Mouse (Mus musculus) intestine, embryonic 14.5 days (tissue): ENCODE results near the gene Rasgef1a. TPM values are rescaled to one million over a fixed set of nuclear protein-coding genes. Genes with fewer than 3 reads are reported as not detected.

ENCODE experiments used
- ATAC-seq: fragments of 200-750 bp; cut with Nextera tagmentation; replicated peaks from 2 replicates; pipeline ENCODE4 v1.8.0; 2017; ENCODE audit warnings: low read depth, moderate number of reproducible peaks, moderate TSS enrichment, moderate library complexity; ENCODE audit not compliant: low FRiP score, low TSS enrichment
- DNase-seq: peaks from one replicate; pipeline ENCODE4 v3.0.0-alpha.2; 2018; ENCODE audit warnings: low spot score
- H3K27ac ChIP-seq: fragments of 300-500 bp; sonication (generic); 2 replicates; pipeline ENCODE4 v1.5.1; 2014; ENCODE audit warnings: low read depth, mild to moderate bottlenecking, control low read depth
- H3K27me3 ChIP-seq: fragments of 300-500 bp; sonication (generic); replicated peaks from 2 replicates; pipeline ENCODE4 v1.6.1; 2014; ENCODE audit warnings: low read length, control low read depth; ENCODE audit not compliant: control insufficient read depth, insufficient read depth
- H3K36me3 ChIP-seq: fragments of 300-500 bp; sonication (generic); 2 replicates; pipeline ENCODE4 v1.6.1; 2014; ENCODE audit warnings: low read length, control low read depth; ENCODE audit not compliant: control insufficient read depth, insufficient read depth
- H3K4me1 ChIP-seq: fragments of 300-500 bp; sonication (generic); replicated peaks from 2 replicates; pipeline ENCODE4 v1.6.1; 2014; ENCODE audit warnings: low read length, control low read depth, mixed read lengths; ENCODE audit not compliant: control insufficient read depth, insufficient read depth
- H3K4me2 ChIP-seq: fragments of 300-500 bp; sonication (generic); 2 replicates; pipeline ENCODE4 v1.6.1; 2014; ENCODE audit warnings: low read length
- H3K4me3 ChIP-seq: fragments of 300-500 bp; sonication (generic); 2 replicates; pipeline ENCODE4 v1.5.1; 2014; ENCODE audit warnings: low read depth, low read length, control low read depth, mixed read lengths
- H3K9ac ChIP-seq: fragments of 300-500 bp; sonication (generic); 2 replicates; pipeline ENCODE4 v1.6.1; 2014; ENCODE audit warnings: mild to moderate bottlenecking, low read length
- H3K9me3 ChIP-seq: fragments of 300-500 bp; sonication (generic); 2 replicates; pipeline ENCODE4 v1.6.1; 2016; ENCODE audit warnings: low read length, control low read depth; ENCODE audit not compliant: control insufficient read depth
- WGBS: fragments of 180-500 bp; shearing (Covaris S2); extraction: QIAGEN DNeasy Blood & Tissue Kit; methylation state at CpG from one replicate; pipeline ENCODE4 v1.1.7; 2014; 5-methylcytosine and 5-hydroxymethylcytosine counted together
- polyA plus RNA-seq: library from polyadenylated mRNA; unstranded; fragments of >200 nt; fragmentation: Nextera tagmentation; extraction: Ambion mirVana; gene quantifications from 2 replicates; pipeline ENCODE4 v1.2.1, GENCODE M21; 2014

Rasgef1a gene
- polyA plus RNA-seq, 1 experiment from 2014 or later: 0.05 TPM

DNA sequence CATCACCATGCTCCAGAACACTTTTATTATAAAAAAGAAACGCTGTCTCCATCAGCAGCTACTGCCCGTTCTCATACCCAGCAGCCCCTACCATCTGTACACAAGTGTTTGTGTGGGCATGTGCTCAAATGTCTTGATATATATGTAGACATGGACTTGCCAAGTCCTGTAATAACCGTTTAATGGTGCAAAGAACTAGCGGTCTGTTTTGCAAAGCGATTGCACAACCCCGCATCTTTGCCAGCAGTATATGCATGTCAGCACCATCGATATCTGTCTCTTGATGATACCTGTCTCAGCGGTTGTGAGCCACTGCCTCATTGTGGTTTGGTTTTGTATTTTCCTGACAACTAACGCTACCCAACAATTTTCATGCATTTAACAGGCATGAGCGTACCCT lies 44.0 kb downstream of the Rasgef1a start:
- no peak for ATAC-seq
- Histone ChIP-seq H3K27ac (no peak overlapping the region), H3K4me3 (no peak overlapping the region), H3K4me1 (no peaks in the 10 kb centered on the region), H3K36me3 (no peaks in the 10 kb centered on the region), H3K4me2 (no peak overlapping the region), H3K9ac (no peak overlapping the region), H3K27me3 (no peaks in the 10 kb centered on the region), H3K9me3 (no peaks in the 10 kb centered on the region)
- DNase-seq: no peak
- WGBS: 90% methylated on average over 10 of the region's 10 CpGs

DNA sequence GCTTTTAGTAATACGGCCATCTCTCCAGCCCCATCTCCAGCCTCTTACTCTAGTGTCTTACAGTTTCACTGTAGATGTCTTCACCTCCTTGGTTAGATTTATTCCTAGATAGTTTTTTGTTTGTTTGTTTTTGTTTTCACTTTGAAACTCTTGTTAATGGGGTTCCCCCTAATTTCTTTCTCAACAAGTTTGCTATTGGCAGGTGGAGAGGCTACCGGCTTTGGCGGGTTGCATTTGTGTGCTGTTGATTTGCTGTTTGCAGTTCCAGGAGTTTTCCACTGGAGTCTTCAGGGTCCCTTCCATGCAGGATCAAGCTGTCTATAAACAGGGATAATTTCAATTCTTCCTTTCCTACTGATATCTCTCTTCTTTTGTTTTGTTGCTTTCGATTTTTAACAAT lies 50.0 kb downstream of the Rasgef1a start:
- peaks cover 10% of the 10 kb centered on the region; the same call in 1 of the 2 replicates for H3K27me3 ChIP-seq
- ATAC-seq (no peak), DNase-seq (no peak)
- H3K4me1 ChIP-seq: peaks cover 7% of the 10 kb centered on the region; the same call in 1 of the 2 replicates
- no peaks in the 10 kb centered on the region for H3K36me3 ChIP-seq
- H3K4me2 ChIP-seq: no peak overlapping the region
- no peak overlapping the region for H3K27ac ChIP-seq
- H3K9ac ChIP-seq: no peak overlapping the region
- 86% methylated on average over 4 of the region's 4 CpGs for WGBS
- H3K4me3 ChIP-seq: no peak overlapping the region
- no peaks in the 10 kb centered on the region for H3K9me3 ChIP-seq

- DNase-seq (no peak), ATAC-seq (no peak)
- no peak overlapping the region for H3K4me2 ChIP-seq
- peaks cover 13% of the 10 kb centered on the region; the same call in 1 of the 2 replicates for H3K4me1 ChIP-seq
- 72% methylated on average over 5 of the region's 5 CpGs for WGBS
- no peak overlapping the region for H3K4me3 ChIP-seq
- H3K36me3 ChIP-seq: no peaks in the 10 kb centered on the region
- no peak overlapping the region for H3K27ac ChIP-seq
- H3K9me3 ChIP-seq: no peaks in the 10 kb centered on the region
- H3K9ac ChIP-seq: no peak overlapping the region
- peaks cover 12% of the 10 kb centered on the region for H3K27me3 ChIP-seq
Measured at GRCm38 (mm10) chr6:118063266-118063665, 52.0 kb downstream of the Rasgef1a start.

DNA sequence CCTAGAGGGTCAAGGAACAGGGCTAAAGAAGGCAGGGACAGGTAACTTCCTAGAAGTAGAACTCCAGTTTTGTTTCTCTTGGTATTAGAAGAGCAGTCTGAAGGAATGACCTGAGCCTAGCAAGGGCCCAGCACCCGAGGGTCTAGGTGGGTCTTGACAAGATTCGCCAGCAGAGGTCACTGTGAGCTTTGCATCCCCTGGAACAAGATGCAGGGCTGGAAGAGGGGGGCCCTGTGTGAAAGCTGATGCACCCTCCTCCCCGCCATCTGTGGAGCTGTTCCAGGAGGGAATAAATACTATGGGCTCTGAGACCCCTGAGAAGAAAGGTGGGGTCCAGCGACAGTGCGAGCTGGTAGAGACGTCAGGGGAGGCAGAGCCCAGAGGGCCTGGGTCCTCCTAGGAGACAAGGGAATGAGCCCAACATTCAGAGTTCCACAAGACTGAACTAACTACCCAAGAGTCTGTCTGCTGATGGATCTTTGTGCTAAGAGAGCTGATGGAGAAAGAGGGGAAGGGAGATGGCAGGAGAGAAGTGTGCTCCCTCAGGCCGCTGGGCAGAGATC lies 53.8 kb downstream of the Rasgef1a start:
- ATAC-seq: no peak
- Histone ChIP-seq H3K36me3 (no peaks in the 10 kb centered on the region), H3K27me3 (peaks cover 17% of the 10 kb centered on the region), H3K4me2 (peak overlapping the region; percentile 85), H3K4me1 (peaks cover 13% of the 10 kb centered on the region; the same call in 1 of the 2 replicates), H3K9me3 (no peaks in the 10 kb centered on the region), H3K9ac (no peak overlapping the region), H3K4me3 (no peak overlapping the region), H3K27ac (no peak overlapping the region)
- WGBS: 10% methylated on average over 7 of the region's 7 CpGs
- peak; percentile 79 for DNase-seq

GRCm38 (mm10) chr6:118065837-118066198 lies 54.6 kb downstream of the Rasgef1a start:
- Histone ChIP-seq H3K4me3 (peak overlapping the region; percentile 37), H3K4me1 (peaks cover 13% of the 10 kb centered on the region; the same call in 1 of the 2 replicates), H3K4me2 (peak overlapping the region; percentile 85), H3K9me3 (no peaks in the 10 kb centered on the region), H3K36me3 (no peaks in the 10 kb centered on the region), H3K9ac (peak overlapping the region; percentile 10; the same call in 1 of the 2 replicates), H3K27me3 (peaks cover 17% of the 10 kb centered on the region), H3K27ac (no peak overlapping the region)
- ATAC-seq (peak; percentile 37; the same call in 1 of the 2 replicates), DNase-seq (peak; percentile 62)
- WGBS: under 1% methylated on average over 12 of the region's 12 CpGs

GRCm38 (mm10) chr6:118066199-118067081 lies 55.2 kb downstream of the Rasgef1a start:
- peak overlapping the region; percentile 10; the same call in 1 of the 2 replicates for H3K9ac ChIP-seq
- H3K4me1 ChIP-seq: peaks cover 13% of the 10 kb centered on the region; the same call in 1 of the 2 replicates
- peak overlapping the region; percentile 37 for H3K4me3 ChIP-seq
- DNase-seq: peak; percentile 78
- peaks cover 17% of the 10 kb centered on the region for H3K27me3 ChIP-seq
- no peaks in the 10 kb centered on the region for H3K9me3 ChIP-seq
- peak overlapping the region; percentile 85 for H3K4me2 ChIP-seq
- under 1% methylated on average over 40 of the region's 40 CpGs for WGBS
- peak; percentile 72 for ATAC-seq
- H3K27ac ChIP-seq: no peak overlapping the region
- no peaks in the 10 kb centered on the region for H3K36me3 ChIP-seq

DNA sequence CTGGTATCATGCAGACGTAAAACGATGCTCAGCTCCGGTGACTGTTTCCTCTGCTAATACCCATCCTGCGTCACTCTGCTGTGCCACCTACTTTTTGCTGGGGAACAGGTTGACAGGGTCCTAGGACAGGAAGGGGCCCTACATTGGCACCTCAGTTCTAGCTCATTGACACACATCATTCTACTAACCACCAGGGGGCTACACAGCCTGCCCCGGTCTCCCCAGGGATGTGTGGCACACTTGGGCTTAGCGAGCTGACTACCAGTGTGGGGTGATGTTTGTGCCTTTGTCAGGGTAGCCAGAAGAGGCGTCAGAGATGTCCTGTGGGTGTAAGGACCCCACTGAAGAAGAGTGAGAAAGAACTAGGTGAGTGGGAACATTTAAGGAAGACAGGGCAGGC lies 56.5 kb downstream of the Rasgef1a start:
- Histone ChIP-seq H3K4me2 (no peak overlapping the region), H3K27ac (no peak overlapping the region), H3K36me3 (no peaks in the 10 kb centered on the region), H3K4me1 (peaks cover 13% of the 10 kb centered on the region; the same call in 1 of the 2 replicates), H3K27me3 (peaks cover 17% of the 10 kb centered on the region), H3K9ac (no peak overlapping the region), H3K4me3 (no peak overlapping the region), H3K9me3 (no peaks in the 10 kb centered on the region)
- WGBS: 72% methylated on average over 7 of the region's 7 CpGs
- DNase-seq (no peak), ATAC-seq (no peak)

DNA sequence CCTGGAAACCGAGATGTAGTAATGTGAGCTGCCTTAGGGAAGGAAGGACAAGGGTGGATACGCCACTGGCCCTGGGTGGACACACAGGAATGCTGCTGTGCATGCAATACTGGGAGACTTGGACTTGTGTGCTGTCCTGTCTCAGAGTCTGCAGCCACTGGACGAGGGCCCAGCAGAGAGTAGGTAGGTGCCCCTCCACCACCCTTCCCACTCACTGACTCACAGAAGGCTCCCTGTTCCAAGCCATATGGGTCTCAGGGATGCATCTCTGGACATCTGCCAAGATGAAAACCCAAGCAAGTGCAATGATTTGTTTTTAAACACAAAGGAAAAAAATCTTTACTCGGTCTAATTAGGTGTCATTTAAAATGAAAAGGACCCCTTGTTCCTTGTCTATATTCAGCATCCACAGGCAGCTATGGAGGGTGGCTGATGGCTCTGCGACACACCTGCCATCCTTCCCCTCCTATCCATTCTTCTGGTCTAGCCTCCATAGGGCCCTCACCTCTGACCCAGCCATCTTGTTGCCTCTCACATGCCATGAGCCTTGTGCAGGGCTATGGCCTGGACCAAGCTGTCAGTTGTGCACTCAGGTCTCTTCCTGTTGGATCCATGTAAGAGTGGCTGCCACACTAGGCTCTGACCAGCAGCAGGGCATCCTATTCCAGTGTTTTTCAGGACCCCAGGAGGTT lies 59.2 kb downstream of the Rasgef1a start:
- ATAC-seq (no peak), DNase-seq (no peak)
- WGBS: 69% methylated on average over 5 of the region's 5 CpGs
- Histone ChIP-seq H3K9me3 (no peaks in the 10 kb centered on the region), H3K9ac (no peak overlapping the region), H3K4me1 (peaks cover 23% of the 10 kb centered on the region), H3K27ac (no peak overlapping the region), H3K4me2 (no peak overlapping the region), H3K4me3 (no peak overlapping the region), H3K27me3 (peaks cover 8% of the 10 kb centered on the region), H3K36me3 (no peaks in the 10 kb centered on the region)
